Mouse (Mus musculus): ENCODE data around the gene Gm17545.
"Not testable (repeated sequence)": the region's sequence is repeated elsewhere in the genome, so short reads cannot be mapped to it uniquely, and the experiment has no call there.

The Gm17545 gene

DNA sequence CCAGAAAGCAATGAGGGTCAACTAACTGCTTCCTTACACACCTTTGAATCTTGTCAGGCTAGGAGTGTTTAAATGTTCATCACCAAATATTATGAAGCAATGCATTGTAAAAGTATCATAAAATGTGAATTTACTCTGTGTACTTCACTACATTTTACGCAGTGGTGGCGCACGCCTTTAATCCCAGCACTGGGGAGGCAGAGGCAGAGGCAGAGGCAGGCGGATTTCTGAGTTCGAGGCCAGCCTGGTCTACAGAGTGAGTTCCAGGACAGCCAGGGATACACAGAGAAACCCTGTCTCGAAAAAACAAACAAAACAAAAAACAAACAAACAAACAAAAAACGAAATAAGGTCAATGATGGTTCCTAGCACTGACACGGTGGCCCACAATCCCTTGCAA is at the start of gene Gm17545:
Gene Gm17545 (plus strand): TSS at position 301 of the 400 bp plus-strand sequence.
- not testable (repeated sequence) for DNase-seq (ENCODE audit: extremely low spot score, low read depth, low spot score)

DNA sequence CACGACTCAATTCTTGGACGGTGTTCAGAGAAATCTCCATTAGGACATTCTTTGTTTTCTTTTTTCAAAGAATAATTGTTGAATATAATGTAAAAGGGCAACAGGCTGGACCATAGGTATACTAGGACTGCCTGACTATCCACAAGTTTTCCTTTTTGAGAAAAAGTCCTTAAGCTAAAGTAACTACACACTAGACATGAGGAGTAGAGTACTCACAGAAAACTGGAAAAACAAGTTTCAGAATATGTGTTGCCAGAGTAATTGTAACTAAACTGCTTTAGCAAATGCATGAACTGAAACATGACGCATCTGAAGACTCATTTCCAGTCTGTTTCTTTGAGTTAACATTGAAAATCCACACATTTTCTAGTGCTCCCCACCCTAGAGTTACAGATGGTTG is 48.7 kb upstream of the Gm17545 start:
- no peak for DNase-seq (ENCODE audit: extremely low spot score, low read depth, low spot score)

DNA sequence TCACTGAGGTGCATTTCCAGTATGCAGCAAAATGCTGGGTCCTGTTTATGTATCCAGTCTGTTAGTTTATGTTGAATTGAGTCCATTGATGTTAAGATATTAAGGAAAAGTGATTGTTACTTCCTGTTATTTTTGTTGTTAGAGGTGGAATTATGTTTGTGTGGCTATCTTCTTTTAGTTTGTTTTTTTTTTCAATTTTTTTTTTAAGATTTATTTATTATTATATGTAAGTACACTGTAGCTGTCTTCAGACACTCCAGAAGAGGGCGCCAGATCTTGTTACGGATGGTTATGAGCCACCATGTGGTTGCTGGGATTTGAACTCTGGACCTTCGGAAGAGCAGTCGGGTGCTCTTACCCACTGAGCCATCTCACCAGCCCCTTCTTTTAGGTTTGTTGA is 46.5 kb upstream of the Gm17545 start:
- DNase-seq (ENCODE audit: extremely low spot score, low read depth, low spot score): not testable (repeated sequence)

DNA sequence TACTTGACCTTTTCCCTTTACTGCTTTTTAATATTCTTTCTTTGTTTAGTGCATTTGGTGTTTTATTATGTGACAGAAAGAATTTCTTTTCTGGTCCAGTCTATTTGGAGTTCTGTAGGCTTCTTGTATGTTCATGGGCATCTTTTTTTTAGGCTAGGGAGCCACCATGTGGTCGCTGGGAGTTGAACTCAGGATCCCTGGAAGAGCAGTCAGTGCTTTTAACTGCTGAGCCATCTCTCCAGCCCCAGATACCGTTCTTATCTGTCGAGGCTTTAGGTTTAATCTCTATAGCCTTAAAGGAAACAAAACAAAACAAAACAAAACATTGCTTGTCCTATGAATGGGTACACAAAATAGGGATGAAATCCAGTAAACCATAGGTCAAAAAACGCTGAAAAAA is 45.7 kb upstream of the Gm17545 start:
- DNase-seq (ENCODE audit: extremely low spot score, low read depth, low spot score): not testable (repeated sequence)

DNA sequence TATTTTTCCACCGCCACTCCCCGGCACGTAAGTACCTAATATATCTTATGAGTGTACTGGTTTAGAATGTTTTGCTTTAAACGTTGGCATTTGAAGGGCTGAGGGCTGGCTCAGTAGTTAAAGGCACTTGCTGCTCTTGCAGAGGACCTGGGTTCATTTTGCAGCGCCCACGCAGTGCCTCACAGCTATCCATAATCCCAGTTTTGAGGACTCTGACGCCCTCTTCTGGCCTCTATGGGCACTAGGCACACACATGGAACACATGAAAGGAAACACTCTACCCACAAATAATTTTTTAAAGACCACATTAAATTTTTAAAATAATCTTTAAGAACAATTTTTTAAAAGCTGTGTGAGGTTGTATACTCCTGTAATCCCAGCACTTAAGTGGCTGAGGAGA is 44.6 kb upstream of the Gm17545 start:
- no peak for DNase-seq (ENCODE audit: extremely low spot score, low read depth, low spot score)

DNA sequence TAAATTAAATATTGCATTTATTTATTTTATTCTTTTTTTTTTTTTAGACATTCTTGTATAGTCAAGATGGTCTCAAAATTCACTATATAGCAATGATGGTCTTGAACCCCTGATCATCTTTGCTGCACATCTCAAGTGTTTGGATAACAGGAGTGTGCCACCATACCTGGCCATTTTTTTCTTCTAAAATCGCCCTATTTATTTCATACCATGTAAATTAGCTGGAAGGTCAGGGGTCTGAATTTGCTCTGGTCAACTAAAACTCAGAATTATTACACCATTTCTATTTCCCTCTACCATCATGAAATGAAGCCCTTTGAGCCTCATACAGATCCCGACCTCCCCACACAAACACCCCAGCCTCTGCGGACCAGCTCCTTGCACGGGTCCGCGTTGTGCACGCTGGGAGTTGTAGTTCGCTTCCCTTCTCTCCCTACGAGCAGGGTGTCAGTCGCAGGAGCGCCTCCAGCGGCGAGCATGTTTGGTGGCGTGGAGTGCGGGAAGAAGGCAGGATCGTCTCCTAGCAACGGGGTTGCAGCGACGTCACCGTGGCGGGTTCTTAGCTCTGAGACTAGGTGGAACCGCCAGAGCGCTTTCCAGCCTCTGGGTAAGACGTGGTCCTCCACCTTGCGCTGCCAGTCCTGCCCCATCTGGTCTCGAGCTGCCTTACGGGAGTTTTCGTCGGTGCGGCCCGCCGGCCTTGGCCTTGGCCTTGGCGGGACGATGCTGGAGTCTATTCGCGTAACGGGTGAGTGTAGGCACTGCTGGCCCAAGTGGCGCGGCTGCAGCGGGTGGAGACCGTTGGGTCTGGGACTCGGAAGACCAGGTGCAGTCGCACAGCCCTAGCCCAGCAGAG is 42.9 kb upstream of the Gm17545 start, which contains the start of gene 9530077C05Rik:
Gene 9530077C05Rik (plus strand): TSS at position 512 of the 856 bp plus-strand sequence.
- peak; percentile 96 for DNase-seq (ENCODE audit: extremely low spot score, low read depth, low spot score)

DNA sequence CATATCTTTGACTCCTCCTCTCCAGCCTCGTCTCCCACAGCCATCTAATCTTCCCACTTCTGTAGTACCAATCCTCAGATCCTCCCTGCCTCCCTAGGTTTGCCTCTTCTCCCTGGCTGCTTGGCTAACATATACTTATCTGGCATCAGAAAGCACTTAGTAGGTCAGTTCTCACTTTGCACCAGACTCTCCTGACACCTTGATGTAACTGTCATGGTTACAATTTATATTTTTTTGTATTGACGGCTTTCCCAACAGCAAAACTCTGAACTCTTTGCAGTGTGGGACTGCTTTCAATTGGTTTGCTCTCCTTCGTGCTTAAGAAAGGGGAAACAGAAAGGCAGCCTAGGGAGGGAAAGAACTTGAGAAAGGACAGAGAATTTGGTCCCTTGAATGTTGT is 37.9 kb upstream of the Gm17545 start:
- no peak for DNase-seq (ENCODE audit: extremely low spot score, low read depth, low spot score)

DNA sequence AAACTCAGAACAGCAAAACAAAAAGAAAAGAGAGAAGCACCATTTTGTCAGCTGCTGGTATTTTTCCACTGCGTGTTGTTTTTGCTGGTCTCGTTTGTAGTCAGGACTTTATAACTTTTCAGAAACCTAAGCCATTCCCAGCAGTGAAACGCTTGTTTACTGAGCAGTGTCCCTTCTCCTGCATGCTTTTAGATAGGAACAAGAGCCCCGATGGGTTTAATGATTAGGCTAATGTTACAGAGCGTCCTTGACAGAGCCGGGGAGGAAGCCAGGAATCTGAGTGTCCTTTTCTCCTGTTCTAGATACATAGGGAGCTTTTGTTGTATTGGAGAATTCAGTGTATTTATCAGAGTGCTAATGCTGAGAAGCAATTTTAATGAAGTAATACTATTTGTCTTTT is 36.5 kb upstream of the Gm17545 start:
- no peak for DNase-seq (ENCODE audit: extremely low spot score, low read depth, low spot score)

DNA sequence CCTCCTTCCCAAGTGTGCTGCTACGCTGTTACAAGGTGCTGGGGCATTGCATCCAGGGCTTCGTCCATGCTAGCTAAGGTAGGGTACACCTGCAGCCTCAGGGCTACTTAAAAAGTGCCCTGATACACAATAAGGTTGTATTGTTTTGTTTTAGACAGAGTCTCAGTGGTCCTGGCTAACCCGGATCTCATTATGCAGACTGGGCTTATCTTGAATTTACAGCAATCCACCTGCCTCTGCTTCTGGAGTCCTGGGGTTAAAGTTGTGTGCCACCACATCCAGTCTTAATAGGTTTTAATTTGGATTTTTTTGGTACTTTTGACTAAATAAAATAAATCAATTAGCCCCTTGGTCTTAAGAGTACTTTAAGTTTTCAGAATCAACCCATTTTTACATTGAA is 34.2 kb upstream of the Gm17545 start:
- no peak for DNase-seq (ENCODE audit: extremely low spot score, low read depth, low spot score)

DNA sequence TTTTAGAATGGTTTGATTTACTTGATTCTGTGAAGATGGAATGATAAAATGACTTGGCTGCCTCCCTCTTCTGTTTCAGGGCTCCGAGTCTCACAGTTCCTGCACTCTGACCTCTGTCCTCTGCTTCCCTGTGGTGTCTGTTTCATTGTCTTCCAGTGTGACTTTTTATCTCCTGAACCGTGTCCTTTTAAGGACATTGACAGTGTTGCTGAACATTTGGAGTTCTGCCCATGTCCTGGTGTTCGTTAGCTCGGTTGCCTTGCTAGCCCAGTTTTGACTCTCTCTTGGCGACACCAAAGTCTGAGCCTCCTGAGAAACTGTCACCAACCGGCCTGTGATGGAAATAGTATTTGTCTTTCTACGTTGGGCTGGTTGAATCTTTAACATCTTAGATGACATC is 33.6 kb upstream of the Gm17545 start:
- no peak for DNase-seq (ENCODE audit: extremely low spot score, low read depth, low spot score)

DNA sequence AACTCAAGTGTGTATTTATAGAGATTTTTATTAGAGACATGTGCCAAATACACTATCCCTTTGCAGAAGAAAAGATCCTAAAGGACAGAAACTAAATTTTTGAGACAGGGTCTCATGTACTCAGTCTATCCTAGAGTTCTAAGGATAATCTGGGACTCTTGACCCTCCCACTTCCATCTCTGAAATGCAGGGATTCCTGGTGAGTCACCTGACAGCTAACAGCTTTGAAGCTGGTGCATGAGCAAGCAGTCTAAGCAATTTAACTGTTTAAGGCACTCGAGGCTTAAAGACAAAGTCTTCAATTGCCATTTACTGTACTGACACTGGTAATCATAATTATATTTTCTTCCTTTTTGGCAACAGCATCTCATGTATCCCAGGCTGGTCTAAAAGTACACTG is 31.5 kb upstream of the Gm17545 start:
- no peak for DNase-seq (ENCODE audit: extremely low spot score, low read depth, low spot score)

DNA sequence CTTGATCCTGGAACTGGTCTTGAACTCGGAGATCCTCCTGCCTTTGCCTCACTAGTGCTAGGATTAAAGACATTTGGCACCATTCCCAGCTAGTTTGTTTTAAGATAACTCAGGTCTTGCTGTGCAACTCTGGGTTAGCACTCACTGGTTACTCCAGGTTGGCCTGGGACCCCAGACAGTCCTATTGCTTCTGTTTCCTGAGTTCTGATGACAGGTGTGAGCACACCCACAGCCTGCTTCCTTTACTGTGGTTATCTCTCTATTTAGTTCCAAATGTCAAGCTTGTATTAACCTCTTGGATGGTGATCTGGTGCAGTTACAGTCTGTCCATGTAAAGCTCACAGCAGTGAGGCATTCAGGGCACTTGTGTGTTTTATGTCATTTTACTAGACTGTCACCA is 30.6 kb upstream of the Gm17545 start:
- no peak for DNase-seq (ENCODE audit: extremely low spot score, low read depth, low spot score)

DNA sequence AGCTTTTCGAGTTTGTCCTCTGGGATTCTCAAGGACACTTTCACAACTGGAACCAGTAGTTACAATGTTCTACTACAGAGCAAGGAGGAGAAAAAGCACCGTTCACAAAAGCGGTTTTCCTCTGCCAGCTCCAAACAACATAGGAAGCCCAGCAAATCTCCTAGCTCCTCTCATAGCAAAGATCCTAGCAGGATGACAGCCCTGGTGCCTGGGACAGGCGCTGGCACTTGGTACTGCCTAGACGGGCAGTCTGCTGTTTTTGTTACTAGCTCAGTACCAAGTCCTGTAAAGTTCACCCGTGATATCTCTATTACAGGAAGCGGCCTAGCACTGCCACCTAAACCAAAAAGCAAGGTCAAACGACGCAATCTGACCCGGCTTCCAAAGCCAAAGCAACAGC is 29.9 kb upstream of the Gm17545 start:
- no peak for DNase-seq (ENCODE audit: extremely low spot score, low read depth, low spot score)

DNA sequence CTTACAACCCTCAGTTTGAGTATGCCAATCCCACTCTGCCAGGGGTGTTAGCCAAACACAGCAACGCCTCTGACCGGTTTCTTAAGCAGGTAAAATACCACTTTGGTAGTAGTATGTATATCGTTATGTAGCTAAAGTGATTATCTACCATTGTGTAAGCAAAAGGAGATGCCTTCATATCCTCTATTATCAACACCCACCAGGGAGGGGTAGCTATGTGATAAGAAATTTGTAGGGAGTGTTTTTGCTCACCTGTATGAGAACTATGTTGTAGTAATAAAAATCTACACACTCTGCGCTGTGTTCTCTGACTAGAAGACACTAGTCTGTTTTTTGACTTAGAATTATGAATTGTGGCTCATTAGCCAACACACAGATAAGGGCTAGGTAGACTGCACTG is 29.4 kb upstream of the Gm17545 start:
- DNase-seq (ENCODE audit: extremely low spot score, low read depth, low spot score): no peak

DNA sequence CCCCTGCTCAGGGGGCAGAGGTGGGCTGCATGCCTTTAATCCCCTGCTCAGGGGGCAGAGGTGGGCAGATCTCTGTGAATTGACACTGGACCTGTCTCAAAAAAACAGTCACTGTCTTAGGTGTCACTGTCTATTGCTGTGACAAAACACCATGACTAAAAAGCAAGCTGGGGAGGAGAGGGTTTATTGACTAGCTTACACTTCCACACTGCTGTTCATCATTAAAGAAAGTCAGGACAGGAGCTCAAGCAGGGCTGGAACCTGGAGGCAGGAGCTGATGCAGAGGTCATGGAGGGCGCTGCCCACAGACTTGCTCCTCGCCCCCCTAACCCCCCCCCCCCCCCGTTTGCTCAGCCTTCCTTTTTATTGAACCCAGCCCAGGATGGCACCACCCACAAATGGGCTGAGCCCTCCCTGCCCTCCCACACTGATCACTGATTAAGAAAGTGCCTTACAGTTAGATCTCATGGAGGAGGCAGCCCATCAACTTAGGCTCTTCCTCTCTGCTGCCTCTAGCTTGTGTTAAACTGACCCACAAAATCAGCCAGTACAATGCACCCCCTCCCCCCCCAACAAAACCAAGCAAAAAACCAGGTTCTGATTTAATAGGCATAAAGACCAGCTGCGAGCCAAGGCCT is 25.9 kb upstream of the Gm17545 start:
- no peak for DNase-seq (ENCODE audit: extremely low spot score, low read depth, low spot score)

DNA sequence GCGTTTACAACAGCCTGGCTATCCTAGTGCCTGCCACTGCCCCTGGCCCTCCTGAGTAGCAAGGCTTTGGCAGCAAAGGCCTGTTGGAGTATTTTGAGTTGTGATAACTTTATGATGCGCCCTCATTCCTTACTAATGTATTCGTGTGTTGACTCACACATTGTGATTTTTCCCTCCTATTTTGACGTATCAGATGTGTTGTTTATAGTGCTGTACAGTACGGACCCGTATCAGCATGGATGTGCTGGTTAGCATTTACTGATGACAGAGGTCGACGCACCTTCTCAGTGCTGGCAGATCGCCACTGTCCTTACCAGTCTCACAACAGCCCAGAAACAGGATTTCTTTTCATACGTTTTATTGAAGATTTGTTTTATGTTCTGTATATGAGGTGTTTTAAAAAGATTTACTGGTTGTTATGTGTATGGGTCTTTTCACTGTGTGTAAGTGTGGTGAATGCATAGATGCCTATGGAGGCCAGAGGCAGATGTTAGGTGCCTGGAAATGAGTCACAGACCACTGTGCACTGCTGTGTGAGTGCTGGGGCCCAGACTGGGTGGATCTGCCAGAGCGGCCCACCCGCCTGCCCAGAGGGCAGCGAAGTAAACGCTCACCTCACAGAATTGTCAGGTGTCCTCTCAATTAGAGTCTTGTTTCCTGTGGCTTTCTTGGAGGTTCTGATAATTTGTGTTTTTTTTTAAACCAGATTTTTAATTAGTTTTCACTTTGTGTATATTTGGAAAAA is 25.3 kb upstream of the Gm17545 start:
- no peak for DNase-seq (ENCODE audit: extremely low spot score, low read depth, low spot score)

DNA sequence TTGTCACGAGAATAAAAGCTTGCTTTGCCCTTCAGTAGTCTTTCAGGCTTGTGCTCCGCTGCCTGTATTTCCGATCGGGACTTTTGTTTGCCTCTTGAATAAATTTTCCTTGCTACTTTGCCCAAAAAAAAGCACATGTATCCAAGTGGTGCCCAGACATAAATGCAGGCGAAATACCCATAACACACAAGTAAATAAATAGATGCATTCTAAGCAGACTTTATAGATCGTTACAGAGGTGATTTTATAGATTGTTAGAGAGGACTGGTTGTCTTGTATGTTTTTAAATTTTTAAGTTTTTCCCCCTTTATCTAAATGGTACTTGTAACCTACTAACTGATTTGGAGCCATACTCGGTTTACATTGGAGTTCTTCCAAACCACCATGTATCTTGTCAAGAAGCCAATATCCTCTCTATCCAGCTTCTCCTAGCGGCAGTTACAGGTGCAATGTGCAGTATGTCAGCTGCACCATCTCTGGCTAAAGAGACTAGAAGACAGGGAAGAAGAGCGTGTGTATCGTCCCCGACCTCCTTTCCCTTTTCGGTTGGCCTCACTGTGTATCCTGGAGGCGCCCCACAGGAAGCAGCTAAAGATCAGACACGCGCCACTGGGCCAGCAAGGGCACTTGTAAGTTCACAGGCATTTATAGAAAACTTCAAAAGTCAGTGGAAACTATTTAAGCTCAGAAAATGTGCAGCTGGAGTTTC is 24.4 kb upstream of the Gm17545 start:
- no peak for DNase-seq (ENCODE audit: extremely low spot score, low read depth, low spot score)

DNA sequence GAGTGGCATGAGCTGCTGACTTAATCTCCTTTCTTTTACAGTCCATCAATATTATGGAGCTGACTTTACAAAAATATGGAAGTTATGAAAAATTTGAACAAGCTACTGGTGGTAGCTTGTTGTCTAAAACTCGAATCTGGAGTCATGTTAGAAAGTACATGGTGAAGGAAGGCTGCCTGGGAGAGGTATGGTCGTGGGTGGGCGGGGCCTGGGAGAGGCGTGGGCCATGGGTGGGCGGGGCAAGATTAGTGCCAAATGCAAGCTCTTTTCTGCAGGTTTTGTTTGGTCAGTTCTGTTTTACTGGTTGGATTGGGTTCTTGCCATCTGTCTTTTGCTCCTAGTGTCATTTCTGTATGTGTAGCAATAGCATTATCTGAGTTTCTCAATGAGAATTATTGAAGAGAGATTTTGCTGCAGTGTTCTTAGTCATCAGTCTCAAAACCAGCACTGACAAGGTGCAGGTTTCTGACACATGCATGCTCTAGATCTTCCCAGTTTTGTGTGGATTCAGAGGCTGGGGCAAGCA is 23.7 kb upstream of the Gm17545 start:
- DNase-seq (ENCODE audit: extremely low spot score, low read depth, low spot score): no peak

DNA sequence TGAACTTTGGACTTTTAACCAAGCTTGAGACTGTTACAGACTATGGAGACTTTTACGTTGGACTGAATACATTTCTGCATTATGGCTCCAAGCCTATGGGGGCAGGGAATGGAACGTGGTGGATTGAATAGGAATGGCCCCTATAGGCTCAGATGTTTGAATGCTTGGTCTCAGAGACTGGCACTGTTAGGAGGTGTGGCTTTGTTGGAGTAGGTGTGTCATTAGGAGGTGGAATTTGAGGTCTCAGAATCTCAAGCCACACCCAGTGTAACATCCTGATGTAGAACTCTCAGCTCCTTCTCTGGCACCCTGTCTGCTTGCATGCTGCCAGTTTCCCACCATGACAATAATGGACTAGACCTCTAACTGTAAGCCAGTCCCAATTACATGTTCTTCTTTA is 20.9 kb upstream of the Gm17545 start:
- DNase-seq (ENCODE audit: extremely low spot score, low read depth, low spot score): no peak

DNA sequence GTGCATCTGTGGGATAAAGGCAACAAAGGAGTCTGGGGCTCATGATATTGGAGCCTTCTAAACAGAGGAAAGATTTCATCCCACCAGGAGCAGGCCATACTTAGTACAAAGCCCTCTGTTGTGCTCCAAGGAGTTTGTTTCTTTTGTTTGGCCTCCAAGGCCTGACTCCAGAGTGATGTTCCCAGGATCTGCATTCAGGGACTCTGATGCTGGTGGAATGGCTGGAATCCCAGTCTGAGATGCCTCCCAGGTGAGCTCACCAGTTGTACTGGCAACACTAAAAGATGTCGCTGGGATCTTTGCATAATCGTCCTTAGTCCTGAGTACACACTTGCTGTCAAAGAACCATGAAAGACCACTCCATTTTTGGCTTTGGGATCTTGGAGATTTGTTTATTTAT is 20.0 kb upstream of the Gm17545 start:
- DNase-seq (ENCODE audit: extremely low spot score, low read depth, low spot score): no peak

DNA sequence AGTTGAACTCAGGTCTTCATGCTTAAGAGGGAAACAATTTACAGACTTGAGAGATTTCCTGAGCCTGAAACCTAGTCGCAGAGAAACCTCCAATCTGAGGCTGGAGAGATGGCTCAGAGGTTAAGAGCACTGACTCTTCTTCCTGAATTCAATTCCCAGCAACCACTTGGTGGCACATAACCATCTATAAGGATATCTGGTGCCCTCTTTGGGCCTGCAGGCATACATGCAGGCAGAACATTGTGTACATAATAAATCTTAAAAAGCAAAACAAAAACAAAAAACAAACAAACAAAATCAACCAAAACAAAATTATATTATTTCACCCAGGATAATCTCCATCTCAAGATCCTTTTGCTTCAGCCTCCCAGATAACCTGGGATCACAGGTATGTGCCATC is 15.3 kb upstream of the Gm17545 start:
- no peak for DNase-seq (ENCODE audit: extremely low spot score, low read depth, low spot score)

Measured in hindlimb bud, embryonic 11.5 days (tissue).